Mouse (Mus musculus) lung, embryonic 15.5 days (tissue): ENCODE measurements around the gene 1700021F07Rik. TPM values are rescaled to one million over a fixed set of nuclear protein-coding genes. Genes with fewer than 3 reads are reported as not detected.

ENCODE experiments used
- polyA plus RNA-seq: library from polyadenylated mRNA; unstranded; fragments of >200 nt; fragmentation: Nextera tagmentation; extraction: Ambion mirVana; gene quantifications from 2 replicates; pipeline ENCODE4 v1.2.1, GENCODE M21; 2015

1700021F07Rik gene
- polyA plus RNA-seq, 1 experiment from 2014 or later: not detected

Other genes starting within 250 kb of the 1700021F07Rik start
- gene Pmepa1, start 246.1 kb upstream of the 1700021F07Rik start, polyA plus RNA-seq: 7.3 and 7.7 TPM in 2 replicates
- gene Ankrd60, start 55.8 kb downstream of the 1700021F07Rik start, polyA plus RNA-seq: not detected in 2 replicates
- 33.0 and 34.3 TPM in 2 replicates for gene Rab22a, start 137.2 kb downstream of the 1700021F07Rik start, polyA plus RNA-seq
- gene 1700010B08Rik, start 196.8 kb downstream of the 1700021F07Rik start, polyA plus RNA-seq: not detected in 2 replicates
- 9.1 and 12.8 TPM in 2 replicates for gene Vapb, start 214.9 kb downstream of the 1700021F07Rik start, polyA plus RNA-seq